Mouse (Mus musculus): ENCODE measurements around the gene Ptpdc1. TPM values are rescaled to one million over a fixed set of nuclear protein-coding genes. Genes with fewer than 3 reads are reported as not detected.

The Ptpdc1 gene
- polyA plus RNA-seq, 1 experiment: 5.8 TPM

- TF ChIP-seq CTCF (IDR thresholded peaks at IDR 0.05; ENCODE audit: control insufficient read depth, insufficient read depth, low read length) (no peak), POLR2A (IDR thresholded peaks at IDR 0.05; ENCODE audit: borderline replicate concordance, control insufficient read depth, low read depth, low read length) (no peak)
- 79% methylated on average over 4 of the region's 4 CpGs for WGBS
- no peak overlapping the region for H3K4me3 ChIP-seq (replicated peaks; ENCODE audit: control insufficient read depth, low read depth, low read length)
- H3K27ac ChIP-seq (ENCODE audit: control insufficient read depth, insufficient read depth, low read depth, low read length, poor library complexity): no peak overlapping the region
- H3K4me1 ChIP-seq (ENCODE audit: control insufficient read depth, insufficient read depth, low read length): no peaks in the 10 kb centered on the region
Measured at GRCm38 (mm10) chr13:48646696-48647095, 21.2 kb upstream of the Ptpdc1 start.

- no peak overlapping the region for H3K4me3 ChIP-seq (replicated peaks; ENCODE audit: control insufficient read depth, low read depth, low read length)
- TF ChIP-seq CTCF (IDR thresholded peaks at IDR 0.05; ENCODE audit: control insufficient read depth, insufficient read depth, low read length): no peak
- no peak overlapping the region for H3K27ac ChIP-seq (ENCODE audit: control insufficient read depth, insufficient read depth, low read depth, low read length, poor library complexity)
- WGBS: 85% methylated on average over 3 of the region's 3 CpGs
- H3K4me1 ChIP-seq (ENCODE audit: control insufficient read depth, insufficient read depth, low read length): no peaks in the 10 kb centered on the region
Measured at GRCm38 (mm10) chr13:48643991-48644390, 18.5 kb upstream of the Ptpdc1 start.

GRCm38 (mm10) chr13:48643072-48643471, 17.6 kb upstream of the Ptpdc1 start:
- Histone ChIP-seq H3K4me3 (replicated peaks; ENCODE audit: control insufficient read depth, low read depth, low read length) (no peak overlapping the region), H3K27ac (ENCODE audit: control insufficient read depth, insufficient read depth, low read depth, low read length, poor library complexity) (no peak overlapping the region), H3K4me1 (ENCODE audit: control insufficient read depth, insufficient read depth, low read length) (no peaks in the 10 kb centered on the region)
- no peak for TF ChIP-seq POLR2A (IDR thresholded peaks at IDR 0.05; ENCODE audit: borderline replicate concordance, control insufficient read depth, low read depth, low read length)
- TF ChIP-seq CTCF (IDR thresholded peaks at IDR 0.05; ENCODE audit: control insufficient read depth, insufficient read depth, low read length): no peak
- WGBS: 63% methylated on average over 6 of the region's 6 CpGs

GRCm38 (mm10) chr13:48639570-48639969, 14.1 kb upstream of the Ptpdc1 start:
- TF ChIP-seq CTCF (IDR thresholded peaks at IDR 0.05; ENCODE audit: control insufficient read depth, insufficient read depth, low read length) (peak; percentile 58), POLR2A (IDR thresholded peaks at IDR 0.05; ENCODE audit: borderline replicate concordance, control insufficient read depth, low read depth, low read length) (no peak)
- H3K27ac ChIP-seq (ENCODE audit: control insufficient read depth, insufficient read depth, low read depth, low read length, poor library complexity): no peak overlapping the region
- no peaks in the 10 kb centered on the region for H3K4me1 ChIP-seq (ENCODE audit: control insufficient read depth, insufficient read depth, low read length)
- no peak overlapping the region for H3K4me3 ChIP-seq (replicated peaks; ENCODE audit: control insufficient read depth, low read depth, low read length)

- WGBS: 71% methylated on average over 2 of the region's 2 CpGs
- H3K4me1 ChIP-seq (ENCODE audit: control insufficient read depth, insufficient read depth, low read length): no peaks in the 10 kb centered on the region
Measured at GRCm38 (mm10) chr13:48637706-48638105, 12.2 kb upstream of the Ptpdc1 start.

GRCm38 (mm10) chr13:48631691-48632090, 6.2 kb upstream of the Ptpdc1 start:
- Histone ChIP-seq H3K4me1 (ENCODE audit: control insufficient read depth, insufficient read depth, low read length) (no peaks in the 10 kb centered on the region), H3K4me3 (replicated peaks; ENCODE audit: control insufficient read depth, low read depth, low read length) (no peak overlapping the region), H3K27ac (ENCODE audit: control insufficient read depth, insufficient read depth, low read depth, low read length, poor library complexity) (no peak overlapping the region)
- WGBS: 76% methylated on average over 5 of the region's 5 CpGs
- TF ChIP-seq POLR2A (IDR thresholded peaks at IDR 0.05; ENCODE audit: borderline replicate concordance, control insufficient read depth, low read depth, low read length) (no peak), CTCF (IDR thresholded peaks at IDR 0.05; ENCODE audit: control insufficient read depth, insufficient read depth, low read length) (no peak)

More at GRCm38 (mm10) chr13:48637706-48638105, 12.2 kb upstream of the Ptpdc1 start:
- Histone ChIP-seq H3K27ac (ENCODE audit: control insufficient read depth, insufficient read depth, low read depth, low read length, poor library complexity) (no peak overlapping the region), H3K4me3 (replicated peaks; ENCODE audit: control insufficient read depth, low read depth, low read length) (no peak overlapping the region)
- no peak for TF ChIP-seq POLR2A (IDR thresholded peaks at IDR 0.05; ENCODE audit: borderline replicate concordance, control insufficient read depth, low read depth, low read length)
- no peak for TF ChIP-seq CTCF (IDR thresholded peaks at IDR 0.05; ENCODE audit: control insufficient read depth, insufficient read depth, low read length)

GRCm38 (mm10) chr13:48624968-48625398, 481 bp downstream of the Ptpdc1 start:
- peak overlapping the region; percentile 55 for H3K4me3 ChIP-seq (replicated peaks; ENCODE audit: control insufficient read depth, low read depth, low read length)
- TF ChIP-seq CTCF (IDR thresholded peaks at IDR 0.05; ENCODE audit: control insufficient read depth, insufficient read depth, low read length) (no peak), POLR2A (IDR thresholded peaks at IDR 0.05; ENCODE audit: borderline replicate concordance, control insufficient read depth, low read depth, low read length) (no peak)
- no peaks in the 10 kb centered on the region for H3K4me1 ChIP-seq (ENCODE audit: control insufficient read depth, insufficient read depth, low read length)
- H3K27ac ChIP-seq (ENCODE audit: control insufficient read depth, insufficient read depth, low read depth, low read length, poor library complexity): peak overlapping the region; percentile 65; the same call in 1 of the 2 replicates
- WGBS: 4% methylated on average over 26 of the region's 26 CpGs

- no peaks in the 10 kb centered on the region for H3K4me1 ChIP-seq (ENCODE audit: control insufficient read depth, insufficient read depth, low read length)
- WGBS: 85% methylated on average over 4 of the region's 4 CpGs
Measured at GRCm38 (mm10) chr13:48618890-48619289, 6.6 kb downstream of the Ptpdc1 start.

GRCm38 (mm10) chr13:48617774-48618173, 7.7 kb downstream of the Ptpdc1 start:
- no peaks in the 10 kb centered on the region for H3K4me1 ChIP-seq (ENCODE audit: control insufficient read depth, insufficient read depth, low read length)
- TF ChIP-seq POLR2A (IDR thresholded peaks at IDR 0.05; ENCODE audit: borderline replicate concordance, control insufficient read depth, low read depth, low read length): no peak
- no peak for TF ChIP-seq CTCF (IDR thresholded peaks at IDR 0.05; ENCODE audit: control insufficient read depth, insufficient read depth, low read length)

More at GRCm38 (mm10) chr13:48618890-48619289, 6.6 kb downstream of the Ptpdc1 start:
- H3K4me3 ChIP-seq (replicated peaks; ENCODE audit: control insufficient read depth, low read depth, low read length): no peak overlapping the region
- TF ChIP-seq POLR2A (IDR thresholded peaks at IDR 0.05; ENCODE audit: borderline replicate concordance, control insufficient read depth, low read depth, low read length) (no peak), CTCF (IDR thresholded peaks at IDR 0.05; ENCODE audit: control insufficient read depth, insufficient read depth, low read length) (no peak)
- H3K27ac ChIP-seq (ENCODE audit: control insufficient read depth, insufficient read depth, low read depth, low read length, poor library complexity): no peak overlapping the region

More at GRCm38 (mm10) chr13:48617774-48618173, 7.7 kb downstream of the Ptpdc1 start:
- Histone ChIP-seq H3K4me3 (replicated peaks; ENCODE audit: control insufficient read depth, low read depth, low read length) (no peak overlapping the region), H3K27ac (ENCODE audit: control insufficient read depth, insufficient read depth, low read depth, low read length, poor library complexity) (no peak overlapping the region)
